Mouse (Mus musculus) liver, postnatal 0 days (tissue): ENCODE results near the gene Gm49450.

Source experiments
- CTCF ChIP-seq: sonication (generic); IDR thresholded peaks from 2 replicates; pipeline ENCODE4 v1.5.1; 2016; ENCODE audit warnings: antibody characterized with exemption, low read depth
- EP300 ChIP-seq: IDR thresholded peaks from 2 replicates; pipeline ENCODE4 v1.6.1; 2016; ENCODE audit warnings: antibody characterized with exemption, low read depth, mild to moderate bottlenecking

GRCm38 (mm10) chr15:98973015-98973614 lies 19.8 kb upstream of the Gm49450 start:
- TF ChIP-seq CTCF (no peak), EP300 (no peak)
